Mouse (Mus musculus): ENCODE measurements around the gene Ddc. TPM values are rescaled to one million over a fixed set of nuclear protein-coding genes. Genes with fewer than 3 reads are reported as not detected.

Ddc gene
- polyA plus RNA-seq, 1 experiment from 2014 or later, result 10.2 TPM

DNA sequence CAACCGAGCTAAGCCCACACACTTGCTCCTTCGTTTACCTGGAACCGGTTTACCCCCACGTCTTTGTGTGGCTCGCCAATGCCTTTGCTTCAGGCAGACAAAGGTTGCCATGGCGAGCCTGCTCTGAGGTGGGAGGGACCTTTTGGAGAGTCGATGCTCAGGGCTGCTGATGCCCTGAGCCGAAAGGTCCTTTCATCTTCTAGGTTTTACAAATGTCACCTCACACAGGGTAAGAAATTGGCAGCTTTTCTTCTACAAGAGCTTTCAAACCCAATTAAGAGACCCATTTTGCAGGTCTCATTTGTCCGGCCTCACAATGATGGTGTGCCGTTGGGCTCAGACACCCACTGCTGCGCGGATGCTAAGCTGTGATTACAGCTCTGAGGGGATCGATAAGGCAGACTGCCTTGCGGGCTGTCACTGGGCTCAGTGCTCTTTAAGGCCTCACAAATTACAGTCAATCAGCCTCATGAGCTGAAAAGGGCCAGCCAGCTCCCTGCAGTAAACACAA, 29.9 kb downstream of the Ddc start:
- Histone ChIP-seq H3K4me2 (ENCODE audit: low read depth, severe bottlenecking) (0 out of 2 replicates have a peak overlapping the region, but pooled peaks have one; percentile 7), H3K9ac (ENCODE audit: low read length) (peak overlapping the region; percentile 49), H3K4me3 (ENCODE audit: low read depth, low read length) (no peak overlapping the region), H3K36me3 (ENCODE audit: control insufficient read depth, insufficient read depth, low read length) (no peaks in the 10 kb centered on the region), H3K4me1 (ENCODE audit: control insufficient read depth, insufficient read depth, low read length) (peaks cover 13% of the 10 kb centered on the region), H3K9me3 (ENCODE audit: control insufficient read depth, low read length) (no peaks in the 10 kb centered on the region), H3K27me3 (ENCODE audit: control insufficient read depth, insufficient read depth, low read length) (no peaks in the 10 kb centered on the region), H3K27ac (replicated peaks; ENCODE audit: low read depth, low read length) (peak overlapping the region; percentile 83)
- ATAC-seq (ENCODE audit: insufficient number of reproducible peaks, low FRiP score, low TSS enrichment, low read depth), result peak; percentile 61
- WGBS, result 4% methylated on average over 14 of the region's 14 CpGs
- DNase-seq (ENCODE audit: low spot score), result peak; percentile 66

DNA sequence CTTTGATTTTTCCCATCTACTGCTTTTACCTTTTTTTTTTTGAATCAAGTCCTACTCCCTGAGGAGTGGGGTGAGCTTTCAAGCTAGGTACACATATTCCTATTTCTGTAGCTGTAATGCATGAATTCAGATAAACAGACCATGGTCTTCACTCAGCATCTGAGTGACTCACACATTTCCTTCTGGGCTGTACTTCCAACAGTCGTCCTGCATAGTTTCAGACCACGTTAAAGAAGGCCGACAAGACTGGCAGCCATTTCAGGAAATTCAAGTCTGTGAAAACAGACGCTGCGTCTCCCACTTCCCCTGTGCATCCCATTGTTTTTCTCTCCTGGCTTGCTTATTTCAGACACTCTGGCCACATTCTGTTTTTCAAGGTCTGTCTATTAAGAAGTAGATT, 31.2 kb downstream of the Ddc start:
- no peak for ATAC-seq (ENCODE audit: insufficient number of reproducible peaks, low FRiP score, low TSS enrichment, low read depth)
- no peak overlapping the region for H3K9ac ChIP-seq (ENCODE audit: low read length)
- DNase-seq (ENCODE audit: low spot score), result no peak
- peaks cover 11% of the 10 kb centered on the region for H3K4me1 ChIP-seq (ENCODE audit: control insufficient read depth, insufficient read depth, low read length)
- H3K27ac ChIP-seq (replicated peaks; ENCODE audit: low read depth, low read length), result no peak overlapping the region
- no peaks in the 10 kb centered on the region for H3K36me3 ChIP-seq (ENCODE audit: control insufficient read depth, insufficient read depth, low read length)
- no peaks in the 10 kb centered on the region for H3K9me3 ChIP-seq (ENCODE audit: control insufficient read depth, low read length)
- no peaks in the 10 kb centered on the region for H3K27me3 ChIP-seq (ENCODE audit: control insufficient read depth, insufficient read depth, low read length)
- H3K4me3 ChIP-seq (ENCODE audit: low read depth, low read length), result no peak overlapping the region
- WGBS, result 82% methylated on average over 5 of the region's 5 CpGs
- H3K4me2 ChIP-seq (ENCODE audit: low read depth, severe bottlenecking), result no peak overlapping the region

DNA sequence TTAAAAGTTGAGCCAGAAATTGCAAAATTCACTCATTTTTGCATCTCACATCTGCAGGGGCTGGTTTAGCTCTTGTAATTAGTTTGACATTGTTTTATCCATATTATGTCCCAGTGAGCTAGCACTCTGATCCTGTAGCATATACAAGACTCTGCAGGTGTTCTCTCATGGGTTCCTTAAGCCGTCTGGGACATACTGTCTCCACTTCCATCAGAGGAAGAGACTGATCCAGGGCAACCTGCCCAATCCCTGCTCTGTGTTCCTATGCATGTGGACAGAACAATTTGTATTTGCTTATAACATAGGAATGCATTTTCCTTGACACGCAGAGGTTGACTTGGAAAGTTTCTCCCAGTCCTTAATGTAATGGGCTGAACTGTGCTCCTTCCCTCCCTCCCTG, 32.8 kb downstream of the Ddc start:
- WGBS, result 87% methylated on average over 2 of the region's 2 CpGs

GRCm38 (mm10) chr11:11864446-11865101, 33.4 kb downstream of the Ddc start:
- no peak overlapping the region for H3K9ac ChIP-seq (ENCODE audit: low read length)
- no peak overlapping the region for H3K27ac ChIP-seq (replicated peaks; ENCODE audit: low read depth, low read length)
- ATAC-seq (ENCODE audit: insufficient number of reproducible peaks, low FRiP score, low TSS enrichment, low read depth) (no peak), DNase-seq (ENCODE audit: low spot score) (no peak)
- no peak overlapping the region for H3K4me2 ChIP-seq (ENCODE audit: low read depth, severe bottlenecking)
- WGBS, result 84% methylated on average over 8 of the region's 8 CpGs
- H3K9me3 ChIP-seq (ENCODE audit: control insufficient read depth, low read length), result no peaks in the 10 kb centered on the region
- H3K4me3 ChIP-seq (ENCODE audit: low read depth, low read length), result no peak overlapping the region
- peaks cover 11% of the 10 kb centered on the region for H3K4me1 ChIP-seq (ENCODE audit: control insufficient read depth, insufficient read depth, low read length)
- H3K36me3 ChIP-seq (ENCODE audit: control insufficient read depth, insufficient read depth, low read length), result no peaks in the 10 kb centered on the region
- no peaks in the 10 kb centered on the region for H3K27me3 ChIP-seq (ENCODE audit: control insufficient read depth, insufficient read depth, low read length)

More for the DNA sequence above, 32.8 kb downstream of the Ddc start:
- no peaks in the 10 kb centered on the region for H3K9me3 ChIP-seq (ENCODE audit: control insufficient read depth, low read length)
- H3K27ac ChIP-seq (replicated peaks; ENCODE audit: low read depth, low read length), result no peak overlapping the region
- no peak overlapping the region for H3K9ac ChIP-seq (ENCODE audit: low read length)
- peaks cover 11% of the 10 kb centered on the region for H3K4me1 ChIP-seq (ENCODE audit: control insufficient read depth, insufficient read depth, low read length)
- no peak overlapping the region for H3K4me2 ChIP-seq (ENCODE audit: low read depth, severe bottlenecking)
- H3K27me3 ChIP-seq (ENCODE audit: control insufficient read depth, insufficient read depth, low read length), result no peaks in the 10 kb centered on the region
- H3K36me3 ChIP-seq (ENCODE audit: control insufficient read depth, insufficient read depth, low read length), result no peaks in the 10 kb centered on the region
- DNase-seq (ENCODE audit: low spot score) (no peak), ATAC-seq (ENCODE audit: insufficient number of reproducible peaks, low FRiP score, low TSS enrichment, low read depth) (no peak)
- no peak overlapping the region for H3K4me3 ChIP-seq (ENCODE audit: low read depth, low read length)

DNA sequence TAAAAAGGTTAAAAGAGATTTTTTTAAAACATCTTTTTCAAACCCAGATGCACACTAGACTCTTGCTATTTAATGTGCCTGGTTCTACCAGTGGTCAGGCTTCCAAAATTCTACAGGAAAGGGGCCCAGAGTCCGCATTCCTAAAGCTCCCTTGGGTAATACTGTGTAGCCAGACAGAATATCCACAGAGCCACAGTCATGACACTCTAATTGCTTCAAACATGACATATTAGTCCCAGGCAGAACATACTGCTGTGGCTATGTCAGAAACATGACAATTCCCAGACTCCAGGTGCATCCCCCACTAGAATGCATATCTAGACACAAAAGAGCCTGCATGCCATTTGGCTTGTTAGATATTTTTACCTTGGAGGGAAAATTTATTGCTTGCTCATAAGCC, 35.4 kb downstream of the Ddc start:
- no peak for DNase-seq (ENCODE audit: low spot score)
- WGBS, result 68% methylated on average over 1 of the region's 1 CpGs
- 0 out of 2 replicates have a peak, but pooled peaks cover 3% of the 10 kb centered on the region for H3K4me1 ChIP-seq (ENCODE audit: control insufficient read depth, insufficient read depth, low read length)
- no peak overlapping the region for H3K4me2 ChIP-seq (ENCODE audit: low read depth, severe bottlenecking)
- no peaks in the 10 kb centered on the region for H3K9me3 ChIP-seq (ENCODE audit: control insufficient read depth, low read length)
- peak; percentile 74 for ATAC-seq (ENCODE audit: insufficient number of reproducible peaks, low FRiP score, low TSS enrichment, low read depth)
- no peak overlapping the region for H3K9ac ChIP-seq (ENCODE audit: low read length)
- H3K27ac ChIP-seq (replicated peaks; ENCODE audit: low read depth, low read length), result 0 out of 2 replicates have a peak overlapping the region, but pooled peaks have one; percentile 33
- H3K27me3 ChIP-seq (ENCODE audit: control insufficient read depth, insufficient read depth, low read length), result no peaks in the 10 kb centered on the region
- H3K36me3 ChIP-seq (ENCODE audit: control insufficient read depth, insufficient read depth, low read length), result no peaks in the 10 kb centered on the region
- no peak overlapping the region for H3K4me3 ChIP-seq (ENCODE audit: low read depth, low read length)

DNA sequence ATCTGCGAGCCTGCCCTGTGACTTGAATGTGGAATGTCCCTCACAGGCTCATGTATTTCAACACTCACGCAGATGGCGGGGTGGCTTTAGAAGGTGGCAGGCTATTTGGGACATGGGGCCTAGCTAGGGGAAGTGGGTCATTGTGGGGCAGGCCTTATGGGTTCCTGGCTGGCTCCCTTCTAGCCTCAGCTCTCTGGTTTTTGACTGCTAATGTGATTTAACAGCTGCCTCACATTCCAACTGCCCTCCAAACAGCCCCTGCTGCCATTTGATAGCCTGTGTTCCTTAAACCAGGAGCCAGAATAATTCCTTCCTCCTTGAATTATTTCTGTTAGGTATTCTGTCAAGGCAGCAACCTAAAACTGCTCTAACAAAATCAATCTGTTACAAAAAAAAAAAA, 41.0 kb downstream of the Ddc start:
- ATAC-seq (ENCODE audit: insufficient number of reproducible peaks, low FRiP score, low TSS enrichment, low read depth) (peak; percentile 40; the same call in 1 of the 2 replicates), DNase-seq (ENCODE audit: low spot score) (no peak)
- Histone ChIP-seq H3K4me2 (ENCODE audit: low read depth, severe bottlenecking) (no peak overlapping the region), H3K9me3 (ENCODE audit: control insufficient read depth, low read length) (0 out of 2 replicates have a peak, but pooled peaks cover 3% of the 10 kb centered on the region), H3K36me3 (ENCODE audit: control insufficient read depth, insufficient read depth, low read length) (no peaks in the 10 kb centered on the region), H3K27me3 (ENCODE audit: control insufficient read depth, insufficient read depth, low read length) (no peaks in the 10 kb centered on the region), H3K4me1 (ENCODE audit: control insufficient read depth, insufficient read depth, low read length) (peaks cover 17% of the 10 kb centered on the region), H3K27ac (replicated peaks; ENCODE audit: low read depth, low read length) (no peak overlapping the region), H3K9ac (ENCODE audit: low read length) (no peak overlapping the region), H3K4me3 (ENCODE audit: low read depth, low read length) (no peak overlapping the region)
- 91% methylated on average over 3 of the region's 3 CpGs for WGBS

GRCm38 (mm10) chr11:11855685-11856131, 42.2 kb downstream of the Ddc start:
- 30% methylated on average over 11 of the region's 11 CpGs for WGBS
- Histone ChIP-seq H3K27ac (replicated peaks; ENCODE audit: low read depth, low read length) (peak overlapping the region; percentile 86), H3K36me3 (ENCODE audit: control insufficient read depth, insufficient read depth, low read length) (no peaks in the 10 kb centered on the region), H3K9ac (ENCODE audit: low read length) (peak overlapping the region; percentile 31; the same call in 1 of the 2 replicates), H3K4me1 (ENCODE audit: control insufficient read depth, insufficient read depth, low read length) (peaks cover 17% of the 10 kb centered on the region), H3K9me3 (ENCODE audit: control insufficient read depth, low read length) (0 out of 2 replicates have a peak, but pooled peaks cover 3% of the 10 kb centered on the region), H3K4me3 (ENCODE audit: low read depth, low read length) (no peak overlapping the region), H3K27me3 (ENCODE audit: control insufficient read depth, insufficient read depth, low read length) (no peaks in the 10 kb centered on the region), H3K4me2 (ENCODE audit: low read depth, severe bottlenecking) (no peak overlapping the region)
- DNase-seq (ENCODE audit: low spot score), result no peak
- no peak; the same call in 1 of the 2 replicates for ATAC-seq (ENCODE audit: insufficient number of reproducible peaks, low FRiP score, low TSS enrichment, low read depth)

DNA sequence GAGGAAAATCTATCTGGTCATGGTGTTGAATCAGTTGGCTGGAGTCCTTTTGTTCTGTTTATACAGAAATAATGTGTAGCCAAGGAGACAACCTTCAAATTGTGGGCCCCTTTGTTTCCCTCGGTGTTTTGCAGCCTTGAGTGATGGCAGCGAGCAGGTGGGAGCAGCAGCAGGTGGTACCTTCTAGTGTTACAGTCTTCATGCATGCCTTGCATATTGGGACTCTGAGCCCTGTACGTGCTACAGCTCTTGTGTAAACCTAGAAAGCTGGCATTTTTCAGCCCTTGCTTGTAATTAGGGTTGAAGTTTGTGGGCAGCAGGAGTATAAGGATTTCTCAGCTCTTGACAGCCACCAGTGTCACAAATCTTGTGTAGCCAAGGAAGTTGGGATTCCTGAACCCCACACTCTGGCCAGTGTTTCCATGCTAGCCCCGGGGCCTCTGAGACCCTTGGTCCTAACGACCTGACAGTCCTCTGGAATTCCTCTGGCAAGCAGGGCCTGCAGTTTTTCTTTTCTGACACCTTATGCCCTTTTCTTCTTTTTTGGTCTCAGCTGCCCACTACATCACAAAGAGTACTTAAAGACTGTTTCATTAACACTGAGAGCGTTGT, 42.8 kb downstream of the Ddc start:
- peak; percentile 82 for ATAC-seq (ENCODE audit: insufficient number of reproducible peaks, low FRiP score, low TSS enrichment, low read depth)
- Histone ChIP-seq H3K9me3 (ENCODE audit: control insufficient read depth, low read length) (0 out of 2 replicates have a peak, but pooled peaks cover 3% of the 10 kb centered on the region), H3K9ac (ENCODE audit: low read length) (no peak overlapping the region), H3K36me3 (ENCODE audit: control insufficient read depth, insufficient read depth, low read length) (no peaks in the 10 kb centered on the region), H3K4me3 (ENCODE audit: low read depth, low read length) (no peak overlapping the region), H3K4me2 (ENCODE audit: low read depth, severe bottlenecking) (no peak overlapping the region), H3K4me1 (ENCODE audit: control insufficient read depth, insufficient read depth, low read length) (peaks cover 17% of the 10 kb centered on the region), H3K27me3 (ENCODE audit: control insufficient read depth, insufficient read depth, low read length) (no peaks in the 10 kb centered on the region), H3K27ac (replicated peaks; ENCODE audit: low read depth, low read length) (peak overlapping the region; percentile 86)
- 14% methylated on average over 6 of the region's 6 CpGs for WGBS
- DNase-seq (ENCODE audit: low spot score), result peak; percentile 74
